Mouse (Mus musculus) effector memory CD4-positive, alpha-beta T cell, adult 5 months (primary cell): ENCODE data around the gene Slc35e4. TPM values are rescaled to one million over a fixed set of nuclear protein-coding genes. Genes with fewer than 3 reads are reported as not detected.

Experiments used
- polyA plus RNA-seq: library from polyadenylated mRNA; unstranded; fragments of 100-300 nt; shearing (Covaris generic); gene quantifications from one replicate; pipeline ENCODE4 v1.2.1, GENCODE M21; 2017

Gene Slc35e4
- polyA plus RNA-seq, result 2.3 TPM

GRCm38 (mm10) chr11:3914109-3914840 lies at the start of gene Slc35e4:
Gene Slc35e4 (minus strand): TSS chr11:3914664.

GRCm38 (mm10) chr11:3963610-3964415 lies 49.3 kb upstream of the Slc35e4 start, which contains the start of gene Pes1:
Gene Pes1 (plus strand): TSS chr11:3963975.

GRCm38 (mm10) chr11:3931511-3932211 lies 17.2 kb upstream of the Slc35e4 start, which contains the start of gene Tcn2:
Gene Tcn2 (minus strand): TSS chr11:3932159.

DNA sequence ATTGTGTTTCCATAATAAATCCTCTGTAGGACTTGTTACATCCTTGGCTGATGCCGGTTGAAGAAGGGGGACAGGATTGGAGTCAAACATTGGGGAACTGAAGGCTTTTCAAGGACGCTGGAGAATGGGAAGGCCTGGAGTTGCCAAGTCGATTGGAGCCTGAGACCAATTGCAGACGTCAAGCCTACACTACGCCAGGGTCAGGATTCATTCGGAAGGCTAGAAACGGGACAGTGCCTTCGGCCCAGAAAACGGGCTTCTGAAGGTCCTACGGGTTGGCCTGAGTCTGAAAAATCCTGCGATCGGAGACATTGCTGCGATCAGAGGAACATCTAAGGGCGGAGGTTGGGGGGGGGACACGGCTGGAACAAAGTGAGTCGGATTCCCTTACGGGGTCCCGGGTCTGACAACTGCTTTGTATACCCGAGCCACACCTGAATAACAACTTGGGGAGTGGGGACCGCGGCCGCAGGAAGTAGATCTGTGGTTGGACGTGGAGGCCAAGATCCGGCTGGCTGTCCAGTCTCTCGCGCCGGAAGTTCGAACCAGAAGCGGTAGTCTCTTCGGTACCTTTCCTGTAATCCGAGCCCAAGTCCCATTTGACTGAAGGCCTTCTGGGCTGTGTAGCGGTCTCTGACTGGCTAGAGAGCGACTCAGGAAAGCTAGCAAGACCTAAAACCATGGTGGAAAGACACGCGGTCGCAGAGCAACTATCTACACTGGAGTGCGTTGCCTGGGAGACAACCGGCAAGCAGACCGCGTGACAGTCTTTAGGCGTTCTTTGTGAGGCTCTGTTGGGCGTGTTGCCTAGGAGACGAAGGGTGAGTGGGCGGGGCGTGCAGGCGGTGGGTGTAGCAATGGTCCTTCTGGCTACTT lies 19.8 kb downstream of the Slc35e4 start, which contains the start of the genes 4921536K21Rik and Dusp18:
TSS of gene 4921536K21Rik (minus strand) at position 693 of the 876 bp plus-strand sequence.
TSS of gene Dusp18 (plus strand) at position 835 of the 876 bp plus-strand sequence.

DNA sequence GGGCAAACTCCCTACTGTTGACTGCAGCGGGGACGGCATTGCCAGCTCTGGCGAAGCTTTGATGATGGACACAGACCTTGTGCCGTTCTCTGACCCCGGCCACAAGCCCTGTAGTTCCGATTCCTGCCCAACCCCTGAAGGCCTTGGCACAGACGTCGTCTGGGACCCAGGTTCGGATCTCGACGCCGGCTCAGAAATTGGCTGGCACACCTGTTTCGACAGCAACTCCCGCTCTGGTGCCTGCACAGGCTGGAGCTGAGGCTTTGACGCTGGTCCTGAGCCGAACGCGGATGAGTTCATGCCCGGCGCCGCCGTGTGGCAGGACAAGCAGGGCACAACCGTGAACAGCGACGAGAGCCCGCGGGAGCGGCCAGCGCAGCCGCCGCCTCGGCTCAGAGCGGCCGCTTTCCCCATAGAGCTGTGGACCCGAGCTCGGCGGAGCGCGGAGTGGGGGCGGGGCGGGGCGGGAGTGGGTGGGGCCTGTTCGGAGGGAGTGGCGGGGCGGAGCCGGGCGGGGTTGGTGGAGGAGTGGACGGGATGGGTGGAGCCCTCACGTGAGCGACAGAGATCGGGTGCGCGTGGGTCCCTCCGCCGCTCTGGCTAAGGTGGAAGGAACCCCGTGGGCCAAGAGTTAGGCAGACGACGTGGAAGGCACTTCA lies 50.9 kb downstream of the Slc35e4 start, which contains the start of gene Osbp2:
TSS of gene Osbp2 (minus strand) at position 450 of the 659 bp plus-strand sequence.

Other genes starting within 250 kb of the Slc35e4 start
- gene Osbp2, start 50.8 kb downstream of the Slc35e4 start, polyA plus RNA-seq, result not detected
- not detected for gene 4921536K21Rik, start 19.6 kb downstream of the Slc35e4 start, polyA plus RNA-seq
- 0.52 TPM for gene Dusp18, start 19.4 kb downstream of the Slc35e4 start, polyA plus RNA-seq
- 17.6 TPM for gene Tcn2, start 17.5 kb upstream of the Slc35e4 start, polyA plus RNA-seq
- 49.5 TPM for gene Pes1, start 49.3 kb upstream of the Slc35e4 start, polyA plus RNA-seq
- gene 4930556J24Rik, start 62.1 kb upstream of the Slc35e4 start, polyA plus RNA-seq, result not detected
- gene Gal3st1, start 69.0 kb upstream of the Slc35e4 start, polyA plus RNA-seq, result not detected
- gene Sec14l4, start 116.8 kb upstream of the Slc35e4 start, polyA plus RNA-seq, result not detected
- gene Sec14l3, start 150.2 kb upstream of the Slc35e4 start, polyA plus RNA-seq, result not detected
- gene Mtfp1, start 180.8 kb upstream of the Slc35e4 start, polyA plus RNA-seq, result 0.80 TPM
- gene Sec14l2, start 208.8 kb upstream of the Slc35e4 start, polyA plus RNA-seq, result 1.6 TPM
- gene Rnf215, start 220.5 kb upstream of the Slc35e4 start, polyA plus RNA-seq, result 23.9 TPM
- 3.6 TPM for gene Ccdc157, start 245.6 kb upstream of the Slc35e4 start, polyA plus RNA-seq
- 42.3 TPM for gene Sf3a1, start 245.7 kb upstream of the Slc35e4 start, polyA plus RNA-seq